Mouse (Mus musculus): ENCODE measurements around the gene Smtnl2. TPM values are rescaled to one million over a fixed set of nuclear protein-coding genes. Genes with fewer than 3 reads are reported as not detected.

The Smtnl2 gene
- total and polyA plus RNA-seq, 2 experiments = 0.43 to 0.55 TPM

GRCm38 (mm10) chr11:72379351-72379750, 32.2 kb downstream of the Smtnl2 start:
- no peaks in the 10 kb centered on the region for H3K36me3 ChIP-seq (ENCODE audit: control insufficient read depth, insufficient read depth, low read length)
- H3K9ac ChIP-seq (ENCODE audit: low read depth, low read length) = no peak overlapping the region
- H3K27me3 ChIP-seq (ENCODE audit: control insufficient read depth, insufficient read depth, low read length) = no peaks in the 10 kb centered on the region
- no peaks in the 10 kb centered on the region for H3K79me2 ChIP-seq (ENCODE audit: control insufficient read depth, insufficient read depth, low read length)
- 95% methylated on average over 4 of the region's 4 CpGs for WGBS
- no peaks in the 10 kb centered on the region for H3K4me1 ChIP-seq (ENCODE audit: control insufficient read depth, insufficient read depth, low read length)
- H3K27ac ChIP-seq (replicated peaks; ENCODE audit: insufficient read depth, low read depth, low read length) = no peak overlapping the region
- H3K4me3 ChIP-seq (ENCODE audit: insufficient read depth, low read depth, low read length) = no peak overlapping the region
- no peak for DNase-seq (ENCODE audit: extremely low read depth, low read depth, low spot score)
- no peak for TF ChIP-seq POLR2A (IDR thresholded peaks at IDR 0.05; ENCODE audit: extremely low read depth, insufficient read depth, low read length)
- TF ChIP-seq CTCF (IDR thresholded peaks at IDR 0.05; ENCODE audit: low read depth, low read length) = no peak

- 72% methylated on average over 7 of the region's 7 CpGs for WGBS
- no peak overlapping the region for H3K4me3 ChIP-seq (ENCODE audit: insufficient read depth, low read depth, low read length)
- TF ChIP-seq POLR2A (IDR thresholded peaks at IDR 0.05; ENCODE audit: extremely low read depth, insufficient read depth, low read length) (no peak), CTCF (IDR thresholded peaks at IDR 0.05; ENCODE audit: low read depth, low read length) (no peak)
- H3K36me3 ChIP-seq (ENCODE audit: control insufficient read depth, insufficient read depth, low read length) = no peaks in the 10 kb centered on the region
- no peaks in the 10 kb centered on the region for H3K27me3 ChIP-seq (ENCODE audit: control insufficient read depth, insufficient read depth, low read length)
- no peaks in the 10 kb centered on the region for H3K79me2 ChIP-seq (ENCODE audit: control insufficient read depth, insufficient read depth, low read length)
- no peak overlapping the region for H3K27ac ChIP-seq (replicated peaks; ENCODE audit: insufficient read depth, low read depth, low read length)
- H3K9ac ChIP-seq (ENCODE audit: low read depth, low read length) = no peak overlapping the region
- DNase-seq (ENCODE audit: extremely low read depth, low read depth, low spot score) = no peak
- no peaks in the 10 kb centered on the region for H3K4me1 ChIP-seq (ENCODE audit: control insufficient read depth, insufficient read depth, low read length)
Observed at GRCm38 (mm10) chr11:72378222-72378621, 33.3 kb downstream of the Smtnl2 start.

- 62% methylated on average over 2 of the region's 2 CpGs for WGBS
Observed at GRCm38 (mm10) chr11:72376562-72376961, 35.0 kb downstream of the Smtnl2 start.

GRCm38 (mm10) chr11:72369904-72370672, 41.4 kb downstream of the Smtnl2 start:
- Histone ChIP-seq H3K9ac (ENCODE audit: low read depth, low read length) (no peak overlapping the region), H3K36me3 (ENCODE audit: control insufficient read depth, insufficient read depth, low read length) (no peaks in the 10 kb centered on the region), H3K27me3 (ENCODE audit: control insufficient read depth, insufficient read depth, low read length) (0 out of 2 replicates have a peak, but pooled peaks cover 2% of the 10 kb centered on the region), H3K4me3 (ENCODE audit: insufficient read depth, low read depth, low read length) (no peak overlapping the region), H3K27ac (replicated peaks; ENCODE audit: insufficient read depth, low read depth, low read length) (no peak overlapping the region), H3K79me2 (ENCODE audit: control insufficient read depth, insufficient read depth, low read length) (no peaks in the 10 kb centered on the region), H3K4me1 (ENCODE audit: control insufficient read depth, insufficient read depth, low read length) (no peaks in the 10 kb centered on the region)
- no peak for DNase-seq (ENCODE audit: extremely low read depth, low read depth, low spot score)
- no peak for TF ChIP-seq CTCF (IDR thresholded peaks at IDR 0.05; ENCODE audit: low read depth, low read length)
- no peak for TF ChIP-seq POLR2A (IDR thresholded peaks at IDR 0.05; ENCODE audit: extremely low read depth, insufficient read depth, low read length)
- 32% methylated on average over 12 of the region's 12 CpGs for WGBS

More at GRCm38 (mm10) chr11:72376562-72376961, 35.0 kb downstream of the Smtnl2 start:
- Histone ChIP-seq H3K4me1 (ENCODE audit: control insufficient read depth, insufficient read depth, low read length) (no peaks in the 10 kb centered on the region), H3K36me3 (ENCODE audit: control insufficient read depth, insufficient read depth, low read length) (no peaks in the 10 kb centered on the region), H3K4me3 (ENCODE audit: insufficient read depth, low read depth, low read length) (no peak overlapping the region), H3K79me2 (ENCODE audit: control insufficient read depth, insufficient read depth, low read length) (no peaks in the 10 kb centered on the region), H3K27me3 (ENCODE audit: control insufficient read depth, insufficient read depth, low read length) (no peaks in the 10 kb centered on the region), H3K27ac (replicated peaks; ENCODE audit: insufficient read depth, low read depth, low read length) (no peak overlapping the region), H3K9ac (ENCODE audit: low read depth, low read length) (no peak overlapping the region)
- no peak for TF ChIP-seq POLR2A (IDR thresholded peaks at IDR 0.05; ENCODE audit: extremely low read depth, insufficient read depth, low read length)
- TF ChIP-seq CTCF (IDR thresholded peaks at IDR 0.05; ENCODE audit: low read depth, low read length) = no peak
- peak; percentile 5 for DNase-seq (ENCODE audit: extremely low read depth, low read depth, low spot score)

- DNase-seq (ENCODE audit: extremely low read depth, low read depth, low spot score) = no peak
- H3K79me2 ChIP-seq (ENCODE audit: control insufficient read depth, insufficient read depth, low read length) = no peaks in the 10 kb centered on the region
- no peaks in the 10 kb centered on the region for H3K36me3 ChIP-seq (ENCODE audit: control insufficient read depth, insufficient read depth, low read length)
- TF ChIP-seq POLR2A (IDR thresholded peaks at IDR 0.05; ENCODE audit: extremely low read depth, insufficient read depth, low read length) (no peak), CTCF (IDR thresholded peaks at IDR 0.05; ENCODE audit: low read depth, low read length) (no peak)
- no peak overlapping the region for H3K4me3 ChIP-seq (ENCODE audit: insufficient read depth, low read depth, low read length)
- WGBS = 67% methylated on average over 11 of the region's 11 CpGs
- H3K4me1 ChIP-seq (ENCODE audit: control insufficient read depth, insufficient read depth, low read length) = no peaks in the 10 kb centered on the region
- no peak overlapping the region for H3K9ac ChIP-seq (ENCODE audit: low read depth, low read length)
- H3K27me3 ChIP-seq (ENCODE audit: control insufficient read depth, insufficient read depth, low read length) = 0 out of 2 replicates have a peak, but pooled peaks cover 2% of the 10 kb centered on the region
- H3K27ac ChIP-seq (replicated peaks; ENCODE audit: insufficient read depth, low read depth, low read length) = no peak overlapping the region
Observed at GRCm38 (mm10) chr11:72367934-72368674, 43.4 kb downstream of the Smtnl2 start.
